8 mouse cellular contexts compared by ENCODE assay signal in genomic region chr9:122185061-122185460, GRCm38 (mm10).
A peak's percentile ranks its signal among the peaks of the same experiment; 100 is the strongest.
DNase-seq lines count a peak whose midpoint lies in the region; ATAC-seq and TF ChIP-seq lines count a peak whose summit lies in the region.
"Had no signal": no experiment of that assay in that cellular context is flagged by ENCODE, and none has a peak within 500 bp of the region (broad histone marks: within the 10 kb centered on the region; RNA-seq: fewer than 3 reads in every experiment).

No protein-coding gene starts in this region.

- peak; percentile 80 for ATAC-seq in Patski
- ATAC-seq in forebrain, embryonic 15.5 days (replicated peaks): peak; percentile 58; the same call in 1 of the 2 replicates
- no peak for ATAC-seq in hindbrain, embryonic 14.5 days (ENCODE audit: low FRiP score)
- ATAC-seq in megakaryocyte progenitor cell, adult 5-6 weeks (replicated peaks; ENCODE audit: poor library complexity): peak; percentile 77

- CTCF ChIA-PET in Patski (lab: Charles Lee): interaction anchor here (0.6 to 2.4 kb wide), 16 partner anchors 10 to 171 kb away, joined by 3 to 15 read pairs (median 4); partner anchors contain the start of gene Snrk

- TF ChIP-seq CTCF in Patski (IDR thresholded peaks at IDR 0.05): peak; percentile 92

- WGBS in forebrain, embryonic 15.5 days: 23% methylated on average over 2 of the region's 2 CpGs
- WGBS in hindbrain, embryonic 14.5 days: 33% methylated on average over 2 of the region's 2 CpGs

- H3K4me1 ChIP-seq in forebrain, embryonic 15.5 days: no peaks in the 10 kb centered on the region
- H3K4me1 ChIP-seq in hindbrain, embryonic 14.5 days (replicated peaks; ENCODE audit: control insufficient read depth, insufficient read depth, low read length): no peaks in the 10 kb centered on the region

- H3K4me2 ChIP-seq in forebrain, embryonic 15.5 days (replicated peaks): no peak overlapping the region
- H3K4me2 ChIP-seq in hindbrain, embryonic 14.5 days (replicated peaks): no peak overlapping the region

- no peaks in the 10 kb centered on the region for H3K27me3 ChIP-seq in Patski
- H3K27me3 ChIP-seq in forebrain, embryonic 15.5 days: no peaks in the 10 kb centered on the region
- no peaks in the 10 kb centered on the region for H3K27me3 ChIP-seq in hindbrain, embryonic 14.5 days (ENCODE audit: control insufficient read depth, insufficient read depth, low read length)

- POLR2A ChIA-PET in Patski (lab: Charles Lee): interaction anchor here (0.5 to 1.1 kb wide), 2 partner anchors 102 to 126 kb away, joined by 3 read pairs; no protein-coding TSS in a partner anchor

- H3K27ac ChIP-seq in forebrain, embryonic 15.5 days (replicated peaks): no peak overlapping the region
- no peak overlapping the region for H3K27ac ChIP-seq in hindbrain, embryonic 14.5 days
- H3K27ac ChIP-seq: macrophage had no signal

- in situ Hi-C loops in Patski (cut with MboI; ENCODE audit: low pct_unique_long_range_greater_than_20kb): loop anchor here (5.0 kb wide), 1 partner anchor 163 kb away; no protein-coding TSS in a partner anchor

- H3K9ac ChIP-seq in forebrain, embryonic 15.5 days (replicated peaks): no peak overlapping the region
- H3K9ac ChIP-seq in hindbrain, embryonic 14.5 days: no peak overlapping the region

- H3K4me3 ChIP-seq in forebrain, embryonic 15.5 days: no peak overlapping the region
- no peak overlapping the region for H3K4me3 ChIP-seq in hindbrain, embryonic 14.5 days (replicated peaks; ENCODE audit: low read length)

- no peaks in the 10 kb centered on the region for H3K36me3 ChIP-seq in forebrain, embryonic 15.5 days
- H3K36me3 ChIP-seq in hindbrain, embryonic 14.5 days (replicated peaks; ENCODE audit: control insufficient read depth, insufficient read depth): peaks cover 4% of the 10 kb centered on the region

- H3K9me3 ChIP-seq in forebrain, embryonic 15.5 days: no peaks in the 10 kb centered on the region
- H3K9me3 ChIP-seq in hindbrain, embryonic 14.5 days (ENCODE audit: control insufficient read depth, low read length): no peaks in the 10 kb centered on the region

- peak; percentile 28 for DNase-seq in Patski (ENCODE audit: low read depth, low spot score)
- DNase-seq in cerebellum, adult 11 months: peak; percentile 77
- peak; percentile 71 for DNase-seq in hindbrain, embryonic 14.5 days (ENCODE audit: low spot score)
- DNase-seq in layer of hippocampus, postnatal 36 days: peak; percentile 66 to 71
- peak; percentile 28 to 78 for DNase-seq in spleen, postnatal 10 days (ENCODE audit: low spot score in 2 of 2)
